Mouse (Mus musculus): ENCODE measurements around the gene Mllt1. TPM values are rescaled to one million over a fixed set of nuclear protein-coding genes. Genes with fewer than 3 reads are reported as not detected.

The Mllt1 gene
- polyA plus RNA-seq, 1 experiment from 2014 or later: 26.4 TPM

GRCm38 (mm10) chr17:56897630-56898195 is 37.5 kb downstream of the Mllt1 start:
- Histone ChIP-seq H3K9ac (ENCODE audit: low read length) (no peak overlapping the region), H3K27me3 (ENCODE audit: control insufficient read depth, insufficient read depth, low read length) (no peaks in the 10 kb centered on the region), H3K4me2 (ENCODE audit: low read depth, low read length) (no peak overlapping the region), H3K9me3 (replicated peaks; ENCODE audit: control insufficient read depth, low read length) (no peaks in the 10 kb centered on the region), H3K36me3 (ENCODE audit: control insufficient read depth, insufficient read depth) (peaks cover 47% of the 10 kb centered on the region), H3K4me3 (ENCODE audit: low read length) (no peak overlapping the region), H3K27ac (ENCODE audit: low read length) (no peak overlapping the region), H3K4me1 (ENCODE audit: control insufficient read depth, insufficient read depth, low read length) (no peaks in the 10 kb centered on the region)
- 73% methylated on average over 7 of the region's 7 CpGs for WGBS
- peak; percentile 75 for ATAC-seq (replicated peaks; ENCODE audit: extremely low read depth, insufficient read depth, low FRiP score)

GRCm38 (mm10) chr17:56896513-56897129 is 38.6 kb downstream of the Mllt1 start:
- no peak for ATAC-seq (replicated peaks; ENCODE audit: extremely low read depth, insufficient read depth, low FRiP score)
- Histone ChIP-seq H3K9ac (ENCODE audit: low read length) (no peak overlapping the region), H3K27ac (ENCODE audit: low read length) (no peak overlapping the region), H3K9me3 (replicated peaks; ENCODE audit: control insufficient read depth, low read length) (no peaks in the 10 kb centered on the region), H3K27me3 (ENCODE audit: control insufficient read depth, insufficient read depth, low read length) (no peaks in the 10 kb centered on the region), H3K36me3 (ENCODE audit: control insufficient read depth, insufficient read depth) (peaks cover 48% of the 10 kb centered on the region), H3K4me1 (ENCODE audit: control insufficient read depth, insufficient read depth, low read length) (no peaks in the 10 kb centered on the region), H3K4me2 (ENCODE audit: low read depth, low read length) (no peak overlapping the region), H3K4me3 (ENCODE audit: low read length) (no peak overlapping the region)
- WGBS: 86% methylated on average over 6 of the region's 6 CpGs

GRCm38 (mm10) chr17:56895368-56895918 is 39.8 kb downstream of the Mllt1 start:
- peaks cover 45% of the 10 kb centered on the region for H3K36me3 ChIP-seq (ENCODE audit: control insufficient read depth, insufficient read depth)
- 87% methylated on average over 9 of the region's 9 CpGs for WGBS
- no peak overlapping the region for H3K4me3 ChIP-seq (ENCODE audit: low read length)
- no peak for ATAC-seq (replicated peaks; ENCODE audit: extremely low read depth, insufficient read depth, low FRiP score)
- no peak overlapping the region for H3K27ac ChIP-seq (ENCODE audit: low read length)
- H3K9me3 ChIP-seq (replicated peaks; ENCODE audit: control insufficient read depth, low read length): no peaks in the 10 kb centered on the region
- H3K4me1 ChIP-seq (ENCODE audit: control insufficient read depth, insufficient read depth, low read length): no peaks in the 10 kb centered on the region
- H3K9ac ChIP-seq (ENCODE audit: low read length): no peak overlapping the region
- no peak overlapping the region for H3K4me2 ChIP-seq (ENCODE audit: low read depth, low read length)
- no peaks in the 10 kb centered on the region for H3K27me3 ChIP-seq (ENCODE audit: control insufficient read depth, insufficient read depth, low read length)

DNA sequence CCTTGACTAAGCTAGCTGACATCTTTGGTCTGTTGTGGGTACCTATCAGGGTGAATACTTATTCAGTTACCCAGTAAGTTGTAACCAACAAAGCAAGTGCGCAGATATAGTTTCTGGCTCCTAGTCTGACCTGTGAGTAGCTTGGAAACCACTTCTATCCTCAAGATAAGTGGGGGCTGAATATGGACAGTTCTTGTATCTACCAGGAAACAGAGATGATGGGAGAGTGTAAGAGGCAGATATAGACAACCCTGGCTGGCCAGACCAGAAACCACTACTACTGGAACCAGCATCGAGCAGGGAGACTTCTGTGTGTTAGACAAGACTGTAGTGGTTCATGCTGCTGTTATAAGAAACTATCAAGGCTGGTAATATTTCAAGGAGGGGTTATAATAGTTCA is 45.2 kb downstream of the Mllt1 start:
- 96% methylated on average over 2 of the region's 2 CpGs for WGBS
- peaks cover 4% of the 10 kb centered on the region for H3K9me3 ChIP-seq (replicated peaks; ENCODE audit: control insufficient read depth, low read length)
- no peak for ATAC-seq (replicated peaks; ENCODE audit: extremely low read depth, insufficient read depth, low FRiP score)
- H3K36me3 ChIP-seq (ENCODE audit: control insufficient read depth, insufficient read depth): peaks cover 40% of the 10 kb centered on the region
- no peak overlapping the region for H3K4me3 ChIP-seq (ENCODE audit: low read length)
- H3K4me2 ChIP-seq (ENCODE audit: low read depth, low read length): no peak overlapping the region
- H3K9ac ChIP-seq (ENCODE audit: low read length): no peak overlapping the region
- H3K27me3 ChIP-seq (ENCODE audit: control insufficient read depth, insufficient read depth, low read length): no peaks in the 10 kb centered on the region
- H3K4me1 ChIP-seq (ENCODE audit: control insufficient read depth, insufficient read depth, low read length): no peaks in the 10 kb centered on the region
- H3K27ac ChIP-seq (ENCODE audit: low read length): no peak overlapping the region

DNA sequence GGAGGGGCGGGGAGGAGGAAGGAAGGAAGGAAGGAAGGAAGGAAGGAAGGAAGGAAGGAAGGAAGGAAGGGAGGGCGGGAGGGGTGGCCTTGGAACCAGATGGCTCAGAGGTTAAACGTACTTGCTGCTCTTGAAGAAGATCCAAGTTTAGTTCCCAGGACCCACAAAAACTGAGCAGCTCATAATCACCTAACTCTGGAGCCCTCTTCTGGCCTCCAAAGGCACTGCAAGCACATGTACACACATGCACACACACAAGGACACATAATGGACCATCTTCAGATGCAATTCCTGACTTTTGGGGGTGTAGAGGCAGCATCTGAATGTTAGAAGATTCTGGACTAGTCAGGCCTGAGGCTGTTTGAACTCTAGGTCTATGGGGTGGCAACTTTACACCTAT is 47.2 kb downstream of the Mllt1 start:
- Histone ChIP-seq H3K4me2 (ENCODE audit: low read depth, low read length) (no peak overlapping the region), H3K4me1 (ENCODE audit: control insufficient read depth, insufficient read depth, low read length) (peaks cover 9% of the 10 kb centered on the region), H3K36me3 (ENCODE audit: control insufficient read depth, insufficient read depth) (peaks cover 24% of the 10 kb centered on the region), H3K27me3 (ENCODE audit: control insufficient read depth, insufficient read depth, low read length) (no peaks in the 10 kb centered on the region), H3K4me3 (ENCODE audit: low read length) (no peak overlapping the region), H3K9ac (ENCODE audit: low read length) (no peak overlapping the region), H3K27ac (ENCODE audit: low read length) (no peak overlapping the region), H3K9me3 (replicated peaks; ENCODE audit: control insufficient read depth, low read length) (peaks cover 4% of the 10 kb centered on the region)
- ATAC-seq (replicated peaks; ENCODE audit: extremely low read depth, insufficient read depth, low FRiP score): no peak
- 81% methylated on average over 2 of the region's 3 CpGs for WGBS

DNA sequence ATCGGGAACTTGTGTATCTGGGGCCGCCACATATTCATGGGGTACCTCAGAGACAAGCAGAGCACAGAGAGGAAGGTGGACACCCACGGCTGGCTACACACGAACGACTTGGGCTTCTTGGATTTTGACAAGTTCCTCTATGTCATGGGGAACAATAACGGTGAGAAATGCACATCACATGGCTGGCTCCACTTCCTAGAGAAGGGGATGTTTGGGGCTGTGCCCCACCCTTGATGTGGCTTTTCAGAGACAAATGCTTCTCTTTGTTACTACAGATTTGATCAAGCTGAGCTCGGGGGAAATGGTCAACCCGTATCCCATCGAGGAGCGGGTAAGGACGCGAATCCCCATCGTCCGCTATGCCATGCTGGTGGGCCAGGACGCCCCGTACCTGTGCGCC is 50.4 kb downstream of the Mllt1 start:
- Histone ChIP-seq H3K36me3 (ENCODE audit: control insufficient read depth, insufficient read depth) (peaks cover 8% of the 10 kb centered on the region; the same call in 1 of the 2 replicates), H3K4me3 (ENCODE audit: low read length) (no peak overlapping the region), H3K9ac (ENCODE audit: low read length) (no peak overlapping the region), H3K27ac (ENCODE audit: low read length) (no peak overlapping the region), H3K4me2 (ENCODE audit: low read depth, low read length) (no peak overlapping the region), H3K27me3 (ENCODE audit: control insufficient read depth, insufficient read depth, low read length) (no peaks in the 10 kb centered on the region), H3K4me1 (ENCODE audit: control insufficient read depth, insufficient read depth, low read length) (peaks cover 9% of the 10 kb centered on the region), H3K9me3 (replicated peaks; ENCODE audit: control insufficient read depth, low read length) (peaks cover 4% of the 10 kb centered on the region)
- 82% methylated on average over 17 of the region's 17 CpGs for WGBS
- ATAC-seq (replicated peaks; ENCODE audit: extremely low read depth, insufficient read depth, low FRiP score): no peak

DNA sequence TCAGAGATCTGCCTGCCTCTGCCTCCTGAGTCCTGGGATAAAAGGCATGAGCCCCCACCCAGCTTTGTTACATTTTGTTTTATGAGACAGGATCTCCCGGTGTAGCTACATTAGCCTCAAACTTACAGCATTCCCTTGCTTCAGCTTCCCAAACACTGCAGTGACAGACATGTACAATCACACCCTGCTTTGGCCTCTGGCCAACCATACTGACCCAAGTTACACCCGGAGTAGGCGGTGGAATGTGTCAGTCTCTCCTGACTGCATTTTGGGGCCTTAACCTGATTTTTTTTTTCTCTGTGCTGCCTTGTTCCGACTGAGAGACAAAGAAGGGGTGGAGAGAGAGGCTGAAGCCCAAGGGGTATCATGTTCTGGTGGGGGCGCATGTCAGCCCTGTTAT is 50.9 kb downstream of the Mllt1 start:
- 32% methylated on average over 5 of the region's 5 CpGs for WGBS
- Histone ChIP-seq H3K36me3 (ENCODE audit: control insufficient read depth, insufficient read depth) (0 out of 2 replicates have a peak, but pooled peaks cover 4% of the 10 kb centered on the region), H3K27me3 (ENCODE audit: control insufficient read depth, insufficient read depth, low read length) (no peaks in the 10 kb centered on the region), H3K4me1 (ENCODE audit: control insufficient read depth, insufficient read depth, low read length) (peaks cover 9% of the 10 kb centered on the region), H3K9me3 (replicated peaks; ENCODE audit: control insufficient read depth, low read length) (peaks cover 4% of the 10 kb centered on the region), H3K4me2 (ENCODE audit: low read depth, low read length) (no peak overlapping the region), H3K9ac (ENCODE audit: low read length) (no peak overlapping the region), H3K27ac (ENCODE audit: low read length) (no peak overlapping the region), H3K4me3 (ENCODE audit: low read length) (no peak overlapping the region)
- ATAC-seq (replicated peaks; ENCODE audit: extremely low read depth, insufficient read depth, low FRiP score): peak; percentile 46; the same call in 1 of the 2 replicates

- 18% methylated on average over 17 of the region's 17 CpGs for WGBS
Observed at GRCm38 (mm10) chr17:56883612-56884011, 51.6 kb downstream of the Mllt1 start.

DNA sequence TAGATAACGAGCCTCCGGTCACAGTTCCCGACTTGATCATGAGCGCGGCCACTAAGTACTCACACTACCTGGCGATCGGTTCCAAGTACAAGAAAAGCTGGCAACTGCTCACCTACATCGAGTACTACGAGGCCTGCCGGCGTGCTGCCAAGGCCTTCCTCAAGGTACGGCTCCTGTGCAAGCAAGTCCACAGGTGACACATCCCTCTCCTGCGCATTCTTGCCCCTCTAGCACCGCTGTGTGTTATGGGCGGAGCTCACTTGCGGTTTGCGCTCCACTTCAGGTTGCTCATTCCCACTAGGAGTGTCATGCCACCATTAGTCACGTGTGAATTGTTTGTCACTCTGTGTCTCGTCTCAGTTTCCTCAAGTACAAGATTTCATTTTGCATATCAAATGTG is 57.8 kb downstream of the Mllt1 start:
- Histone ChIP-seq H3K36me3 (ENCODE audit: control insufficient read depth, insufficient read depth) (no peaks in the 10 kb centered on the region), H3K9ac (ENCODE audit: low read length) (no peak overlapping the region), H3K9me3 (replicated peaks; ENCODE audit: control insufficient read depth, low read length) (no peaks in the 10 kb centered on the region), H3K27ac (ENCODE audit: low read length) (no peak overlapping the region), H3K4me2 (ENCODE audit: low read depth, low read length) (no peak overlapping the region), H3K27me3 (ENCODE audit: control insufficient read depth, insufficient read depth, low read length) (no peaks in the 10 kb centered on the region), H3K4me1 (ENCODE audit: control insufficient read depth, insufficient read depth, low read length) (no peaks in the 10 kb centered on the region), H3K4me3 (ENCODE audit: low read length) (no peak overlapping the region)
- WGBS: 87% methylated on average over 19 of the region's 19 CpGs
- ATAC-seq (replicated peaks; ENCODE audit: extremely low read depth, insufficient read depth, low FRiP score): no peak

More at GRCm38 (mm10) chr17:56883612-56884011, 51.6 kb downstream of the Mllt1 start:
- Histone ChIP-seq H3K4me1 (ENCODE audit: control insufficient read depth, insufficient read depth, low read length) (peaks cover 9% of the 10 kb centered on the region), H3K27me3 (ENCODE audit: control insufficient read depth, insufficient read depth, low read length) (no peaks in the 10 kb centered on the region), H3K4me3 (ENCODE audit: low read length) (peak overlapping the region; percentile 21), H3K36me3 (ENCODE audit: control insufficient read depth, insufficient read depth) (0 out of 2 replicates have a peak, but pooled peaks cover 4% of the 10 kb centered on the region), H3K27ac (ENCODE audit: low read length) (no peak overlapping the region), H3K4me2 (ENCODE audit: low read depth, low read length) (peak overlapping the region; percentile 42), H3K9me3 (replicated peaks; ENCODE audit: control insufficient read depth, low read length) (peaks cover 4% of the 10 kb centered on the region), H3K9ac (ENCODE audit: low read length) (peak overlapping the region; percentile 48; the same call in 1 of the 2 replicates)
- peak; percentile 57 for ATAC-seq (replicated peaks; ENCODE audit: extremely low read depth, insufficient read depth, low FRiP score)
